Mouse (Mus musculus) skeletal muscle tissue, adult 2 months (tissue): ENCODE results near the gene Camkmt.

ENCODE experiments used
- DNase-seq: peaks from one replicate; pipeline ENCODE4 v3.0.0-alpha.2; 2012; ENCODE audit warnings: low read depth, low spot score

Camkmt gene

GRCm38 (mm10) chr17:85458075-85458474 is 367.7 kb downstream of the Camkmt start:
- DNase-seq, result no peak

DNA sequence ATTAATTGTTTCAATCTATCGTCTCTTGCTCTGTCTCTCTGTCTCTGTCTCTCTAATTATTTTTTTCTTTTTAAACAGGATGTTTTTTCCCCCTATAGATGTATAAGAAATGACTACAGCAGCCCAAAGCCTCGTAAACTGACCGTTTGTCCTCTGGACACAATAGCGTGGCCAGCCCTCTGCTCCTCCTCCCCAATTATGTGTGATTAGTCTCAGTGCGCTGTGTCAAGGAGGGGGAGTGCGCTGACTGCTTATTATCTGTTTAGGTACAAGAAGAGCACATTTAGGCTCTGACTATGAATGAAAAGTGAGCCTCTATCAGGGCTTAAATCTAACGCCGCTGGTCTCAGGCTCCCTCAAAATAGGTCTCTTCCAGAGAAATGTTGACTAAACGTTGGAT is 368.2 kb downstream of the Camkmt start:
- DNase-seq, result no peak

DNA sequence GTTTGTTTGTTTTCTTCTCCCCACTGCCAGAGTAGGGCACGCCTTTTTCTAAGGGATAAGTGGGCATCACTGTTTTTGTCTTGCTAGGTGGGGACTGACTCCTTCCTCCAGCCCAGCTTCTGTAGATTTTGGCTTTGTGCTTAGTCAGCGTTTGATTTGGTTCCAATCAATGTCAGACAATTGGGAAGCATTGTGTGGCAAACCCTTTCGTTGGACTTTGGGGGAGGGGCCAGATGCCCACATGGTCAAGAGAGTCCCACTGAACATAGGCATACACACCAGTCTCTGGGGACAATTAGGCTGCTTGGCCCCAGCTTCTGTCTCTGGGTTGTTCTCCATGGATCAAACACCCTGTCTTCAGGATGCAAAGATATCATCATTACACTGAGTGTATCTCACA is 371.2 kb downstream of the Camkmt start:
- DNase-seq, result no peak

DNA sequence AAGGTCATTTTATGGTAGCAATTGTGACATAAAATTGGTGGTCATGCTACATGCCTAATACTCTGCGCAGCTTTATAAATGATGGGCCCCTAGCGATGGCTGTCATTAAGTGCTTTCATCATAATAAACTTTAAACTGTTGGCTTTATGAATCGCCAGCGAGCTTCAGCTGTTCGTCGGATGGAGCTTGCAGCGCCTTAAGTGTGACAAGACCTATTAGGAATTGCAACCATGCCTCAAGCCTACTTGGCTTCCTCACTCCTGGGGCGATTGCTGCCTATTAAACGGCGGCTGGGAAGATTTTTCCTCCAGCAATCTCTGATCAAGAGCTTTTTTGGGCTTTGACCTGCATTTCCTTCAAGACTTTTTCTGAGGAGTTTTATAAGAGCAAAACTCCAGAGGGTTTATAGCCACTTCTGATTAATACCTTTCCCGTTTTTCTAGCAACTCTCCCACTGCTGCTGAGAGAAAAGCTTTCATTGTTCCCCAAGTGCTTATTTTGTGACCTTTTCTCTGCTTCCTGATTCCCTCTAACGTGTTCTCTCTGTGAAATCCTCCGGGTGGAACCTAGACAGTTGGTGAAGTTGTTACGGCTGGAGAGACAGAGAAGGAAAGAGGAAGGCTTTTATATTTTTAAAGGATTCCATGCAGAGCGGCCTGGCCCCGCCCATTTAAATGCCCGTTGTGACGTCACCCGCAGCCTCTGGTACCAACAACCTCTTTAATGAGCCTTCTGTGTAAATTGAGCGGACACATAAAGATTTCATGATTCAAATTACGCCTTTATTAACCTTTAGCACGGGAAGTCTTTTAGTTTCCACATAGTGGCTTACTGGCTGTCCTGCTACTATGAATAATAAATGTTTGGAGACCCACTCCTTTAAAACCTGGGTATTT is 373.4 kb downstream of the Camkmt start:
- no peak for DNase-seq

DNA sequence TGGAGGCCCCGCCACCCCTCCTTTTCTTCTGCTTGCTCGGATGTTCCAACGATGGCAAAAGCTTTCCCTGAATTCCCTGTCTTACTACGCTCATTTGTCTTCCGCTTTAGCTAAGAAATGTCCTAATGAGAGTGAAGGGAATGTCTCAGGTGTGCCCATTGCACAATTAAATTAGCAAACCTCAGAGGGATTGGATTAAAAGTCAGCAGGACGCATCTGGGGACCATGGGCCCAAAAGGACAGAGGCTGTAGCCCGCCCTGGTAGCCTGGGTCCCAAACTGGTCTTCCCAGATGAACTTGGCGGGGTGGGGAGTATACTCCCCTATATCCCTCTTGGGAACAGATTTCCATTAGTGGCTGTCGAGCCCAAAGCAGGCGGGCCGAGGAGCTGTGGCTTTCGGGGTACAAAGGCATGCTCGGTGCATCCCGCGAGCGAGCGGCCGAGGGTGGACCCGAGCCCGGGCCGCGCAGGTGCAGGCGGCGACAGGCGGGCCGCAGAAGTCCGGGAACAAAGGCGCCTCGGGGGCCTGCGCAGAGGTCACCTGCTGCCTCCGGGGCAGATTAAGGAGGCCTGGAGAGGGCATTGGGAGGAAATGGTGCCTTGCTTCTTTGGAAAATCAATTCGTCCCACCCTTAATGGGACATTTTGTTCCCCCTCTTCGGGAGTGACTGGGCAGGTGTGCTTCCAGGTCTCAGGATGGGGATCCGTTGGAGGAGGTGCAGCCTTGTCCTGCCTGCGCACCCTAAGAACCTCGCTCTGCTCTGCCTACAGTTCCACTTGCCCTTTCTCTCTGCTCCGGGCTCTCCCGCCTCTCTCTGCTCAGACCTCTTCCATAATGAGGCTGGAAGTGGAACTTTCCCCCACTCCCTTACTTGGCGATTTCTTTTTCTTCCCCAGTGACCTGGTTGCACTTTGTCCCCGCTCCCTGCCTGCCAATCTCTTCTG is 374.4 kb downstream of the Camkmt start:
- DNase-seq, result no peak

DNA sequence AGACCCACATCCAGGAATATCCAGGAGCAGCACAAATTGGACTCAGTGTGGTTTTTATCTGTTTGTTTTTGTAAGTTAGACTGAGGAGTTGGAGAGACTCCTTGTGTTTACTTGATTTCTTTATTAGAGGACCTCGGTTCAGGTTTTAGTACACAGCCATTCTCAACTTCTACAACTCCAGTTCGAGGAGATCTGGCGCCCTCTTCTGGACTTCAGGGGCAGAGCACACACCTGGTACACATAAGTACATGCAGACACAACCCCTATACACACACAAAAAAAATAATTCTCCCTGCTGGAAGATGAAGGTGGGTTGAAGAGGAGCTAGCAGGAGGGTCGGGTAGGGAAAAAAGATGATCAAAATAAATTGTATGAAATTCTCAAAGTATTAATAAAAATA is 379.4 kb downstream of the Camkmt start:
- no peak for DNase-seq

DNA sequence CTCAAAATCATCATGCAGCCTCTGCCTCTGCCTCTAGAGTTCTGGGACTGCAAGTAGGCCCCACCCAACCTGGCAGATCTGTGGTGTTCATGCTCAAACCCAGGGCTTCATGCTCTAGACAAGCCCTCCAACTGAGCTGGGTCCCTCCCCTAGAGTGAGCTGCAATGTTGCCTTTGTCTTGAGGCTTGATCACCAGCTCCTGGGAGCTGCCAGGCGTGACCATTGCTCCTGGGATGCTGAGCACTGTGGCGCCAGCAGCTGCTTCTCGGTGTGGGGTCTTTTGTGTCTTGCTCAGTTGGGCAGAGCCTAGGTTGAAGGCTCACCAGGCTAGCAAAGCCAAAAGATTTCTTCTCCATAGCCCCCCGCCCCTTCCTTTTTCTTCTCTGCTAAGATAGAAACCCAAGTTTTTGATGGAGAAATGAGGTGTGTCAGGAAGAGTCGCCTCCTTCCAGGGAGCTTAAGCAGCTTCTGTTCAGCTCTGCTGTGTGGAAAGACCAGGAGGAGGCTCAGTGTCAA is 382.4 kb downstream of the Camkmt start:
- DNase-seq, result no peak

DNA sequence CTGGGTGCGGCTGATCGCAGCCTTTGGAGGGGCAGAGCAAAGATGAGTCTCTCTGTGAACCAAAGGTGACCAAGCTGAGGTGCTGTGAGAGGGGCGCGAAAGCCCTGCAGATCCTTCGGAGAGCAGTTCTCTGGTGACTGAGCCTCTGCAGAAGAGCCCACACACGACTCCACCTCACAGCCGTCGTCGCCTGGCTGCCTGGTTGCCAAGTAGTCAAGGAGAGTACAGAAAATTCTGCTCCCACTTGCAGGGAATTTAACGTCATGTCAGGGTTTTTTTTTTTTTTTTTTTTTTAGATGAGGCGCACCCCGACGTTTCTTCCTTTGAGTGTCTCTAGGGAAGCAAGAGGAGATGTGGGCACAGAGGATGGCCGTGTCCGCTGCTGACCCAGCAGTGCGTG is 382.9 kb downstream of the Camkmt start:
- DNase-seq, result no peak

DNA sequence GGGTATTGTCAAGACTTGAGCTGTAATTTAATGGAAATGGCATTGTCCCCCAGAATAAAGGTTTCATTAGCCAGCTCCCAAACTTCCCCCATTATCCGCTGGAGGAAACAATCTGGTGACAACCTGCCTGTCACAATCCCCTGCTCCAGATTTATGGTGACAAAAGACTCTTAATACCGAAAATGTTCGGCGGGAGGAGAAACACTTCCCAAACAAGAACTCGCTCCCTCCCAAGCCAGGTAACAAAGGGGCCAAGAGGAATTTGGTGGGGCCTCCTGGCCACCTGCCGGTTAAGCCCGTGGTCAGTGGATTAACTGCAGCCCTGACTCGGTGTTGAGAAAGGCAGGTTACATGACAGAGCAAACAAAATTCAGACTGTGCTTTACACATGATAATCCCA is 383.5 kb downstream of the Camkmt start:
- no peak for DNase-seq

DNA sequence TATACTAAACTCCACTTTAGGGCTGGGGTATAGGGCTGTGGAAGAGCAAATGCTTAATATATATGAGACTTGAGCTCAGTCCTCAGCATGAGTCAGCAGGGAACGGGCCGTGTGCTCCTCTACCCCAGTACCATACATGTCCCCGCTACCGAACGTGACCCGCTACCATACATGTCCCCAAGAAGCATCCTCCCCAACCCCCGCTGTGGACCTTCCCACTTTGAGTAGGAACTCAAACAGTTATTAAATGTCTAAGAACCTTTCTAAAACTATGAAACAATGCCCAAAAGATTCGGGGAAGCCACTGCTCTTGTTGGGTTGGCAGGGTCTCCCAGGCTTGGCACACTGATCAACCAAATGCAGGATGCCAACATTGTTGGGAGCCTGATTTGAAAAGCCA is 390.9 kb downstream of the Camkmt start:
- no peak for DNase-seq

GRCm38 (mm10) chr17:85483086-85483485 is 392.7 kb downstream of the Camkmt start:
- no peak for DNase-seq

GRCm38 (mm10) chr17:85484015-85484414 is 393.7 kb downstream of the Camkmt start:
- DNase-seq, result no peak

- DNase-seq, result no peak
Observed at GRCm38 (mm10) chr17:85484526-85484925, 394.2 kb downstream of the Camkmt start.

GRCm38 (mm10) chr17:85485065-85485945 is 395.0 kb downstream of the Camkmt start:
- no peak for DNase-seq

- no peak for DNase-seq
Observed at GRCm38 (mm10) chr17:85485946-85486533, 395.7 kb downstream of the Camkmt start.

GRCm38 (mm10) chr17:85486585-85487480 is 396.5 kb downstream of the Camkmt start:
- no peak for DNase-seq

DNA sequence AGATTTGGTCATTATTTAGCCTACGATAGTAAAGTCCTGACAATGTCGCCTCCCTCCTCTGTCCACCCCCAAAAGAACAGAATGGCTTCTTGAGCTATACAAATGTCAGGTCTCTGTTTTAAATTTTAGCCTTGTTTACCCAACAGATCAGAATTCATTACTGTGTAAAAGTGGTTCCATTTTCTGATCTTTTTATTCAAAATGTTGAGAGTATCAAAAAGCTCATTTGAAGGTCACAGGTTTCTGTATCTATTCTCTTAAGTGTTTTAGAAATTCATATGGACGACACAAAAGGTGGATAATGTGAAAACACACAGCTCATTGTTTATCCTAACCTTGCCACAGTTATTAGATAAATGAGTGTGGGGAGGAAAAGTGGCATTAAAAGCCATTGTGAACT is 397.2 kb downstream of the Camkmt start:
- no peak for DNase-seq

- no peak for DNase-seq
Observed at GRCm38 (mm10) chr17:85488601-85489487, 398.5 kb downstream of the Camkmt start.

GRCm38 (mm10) chr17:85489488-85489980 is 399.2 kb downstream of the Camkmt start:
- no peak for DNase-seq
